Mouse (Mus musculus) cerebellum, adult 11 months (tissue): Measurements from ENCODE around the gene Pon1.

ENCODE experiments used
- DNase-seq: peaks from one replicate; pipeline ENCODE4 v3.0.0; 2022

The Pon1 gene

DNA sequence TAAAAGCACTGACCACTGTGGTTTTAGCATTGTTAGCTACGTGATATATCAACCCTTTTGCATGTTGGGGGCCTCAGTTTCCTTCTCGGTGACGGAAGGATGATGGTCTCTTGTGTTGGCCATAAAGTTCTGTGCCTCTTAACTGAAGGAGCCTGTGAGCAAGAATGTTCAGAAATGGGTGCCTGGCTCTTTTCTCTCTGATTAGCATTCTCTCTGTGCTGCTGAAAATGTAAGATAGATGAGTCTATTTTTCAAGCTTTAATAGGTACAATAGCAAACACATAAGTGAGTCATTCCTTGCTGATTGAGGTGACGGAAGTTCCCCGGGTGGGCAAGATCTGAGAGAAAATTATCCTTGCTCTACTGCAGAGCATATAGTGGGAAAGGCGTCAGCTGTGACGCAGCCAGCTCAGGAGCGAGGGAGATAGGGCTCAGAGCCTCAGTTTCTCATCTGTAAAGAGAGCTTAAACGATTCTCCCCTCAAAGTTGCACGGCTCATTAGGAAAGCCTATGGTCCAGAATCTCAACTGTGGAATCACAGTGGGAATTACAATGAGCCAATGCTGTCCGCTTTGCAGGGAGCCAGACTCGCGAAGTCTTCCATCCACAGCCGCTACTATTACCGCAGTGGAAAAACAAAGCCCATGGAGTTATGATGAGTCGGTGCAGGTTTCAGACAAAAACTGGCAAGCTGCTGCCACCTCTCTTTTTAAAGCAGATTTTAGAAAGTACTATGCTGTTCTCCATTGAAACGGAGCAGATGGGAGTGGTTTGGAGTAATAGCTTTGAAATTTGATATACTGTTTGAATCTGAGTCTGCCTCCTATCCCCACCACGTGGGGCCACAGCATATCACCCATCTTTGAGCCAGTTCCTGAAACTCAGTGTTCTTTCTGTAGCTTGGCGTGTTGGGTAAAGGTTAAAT is 15.5 kb downstream of the Pon1 start:
- no peak for DNase-seq

DNA sequence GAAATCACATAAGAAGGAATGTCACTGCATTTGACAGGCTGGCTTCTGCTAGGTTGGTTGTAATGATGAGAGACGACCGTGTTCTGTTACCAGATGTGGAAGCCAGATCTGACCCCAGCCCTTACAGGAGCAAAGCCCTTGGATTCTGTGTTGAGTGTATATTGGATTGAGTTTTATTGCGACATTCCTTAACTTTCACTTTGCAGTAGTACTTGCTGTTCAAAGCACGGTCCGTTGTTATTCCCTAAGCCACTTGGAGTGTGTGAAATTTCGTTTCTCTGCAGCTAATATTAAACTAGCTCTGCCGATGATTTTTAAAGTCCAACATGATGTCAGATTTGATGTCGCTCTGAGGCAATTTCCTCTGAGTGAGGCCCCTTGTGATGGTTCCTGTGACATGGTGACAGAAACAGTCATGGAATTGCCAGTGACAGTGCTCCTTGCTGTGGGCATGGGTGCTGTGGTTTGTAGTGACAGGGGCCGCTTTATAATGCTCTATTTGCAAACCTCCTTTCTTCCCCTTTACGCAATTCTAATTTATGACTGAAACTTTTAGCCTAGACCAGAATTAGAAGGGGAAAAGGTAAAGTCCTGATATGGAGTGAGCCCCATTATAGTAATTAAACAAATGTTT is 19.4 kb downstream of the Pon1 start:
- no peak for DNase-seq

DNA sequence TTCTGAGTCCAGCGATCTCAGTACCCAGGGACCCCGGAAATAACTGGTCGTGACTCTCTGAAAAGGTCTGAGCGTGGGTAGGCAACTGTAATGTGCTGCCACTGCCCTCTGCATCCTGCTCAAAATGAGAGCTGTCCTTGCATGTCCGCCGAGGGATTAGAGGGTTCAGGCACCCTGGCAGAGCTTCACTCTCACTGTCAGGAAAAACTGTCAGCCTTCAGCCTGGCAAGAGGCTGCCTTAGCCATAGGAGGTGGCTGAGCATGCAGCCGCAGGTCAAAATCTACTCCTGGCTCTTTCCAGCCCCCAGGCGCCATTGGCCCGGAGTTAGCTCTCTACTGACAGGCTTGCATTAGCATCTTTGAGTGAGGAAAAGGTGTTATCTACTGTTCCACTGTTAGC is 21.2 kb downstream of the Pon1 start:
- DNase-seq: no peak

DNA sequence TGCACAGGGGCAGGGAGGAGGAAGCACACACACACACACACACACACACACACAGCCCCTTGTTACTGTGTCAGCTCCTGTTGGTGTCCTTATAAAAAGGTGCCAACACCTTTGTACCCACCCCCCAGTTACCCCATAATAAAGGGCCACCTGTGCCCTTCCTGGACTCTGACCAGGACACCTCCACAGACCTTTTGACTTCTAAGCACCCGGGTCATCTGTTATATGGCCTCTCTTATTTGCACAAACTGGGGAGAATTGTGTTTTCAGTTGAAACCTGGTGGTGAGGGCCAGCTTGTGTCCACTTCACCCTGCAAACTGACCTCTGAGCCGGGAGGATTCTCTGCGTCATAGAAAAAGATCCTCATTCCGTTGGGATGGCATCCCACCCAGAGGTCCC is 22.3 kb downstream of the Pon1 start:
- DNase-seq: no peak

DNA sequence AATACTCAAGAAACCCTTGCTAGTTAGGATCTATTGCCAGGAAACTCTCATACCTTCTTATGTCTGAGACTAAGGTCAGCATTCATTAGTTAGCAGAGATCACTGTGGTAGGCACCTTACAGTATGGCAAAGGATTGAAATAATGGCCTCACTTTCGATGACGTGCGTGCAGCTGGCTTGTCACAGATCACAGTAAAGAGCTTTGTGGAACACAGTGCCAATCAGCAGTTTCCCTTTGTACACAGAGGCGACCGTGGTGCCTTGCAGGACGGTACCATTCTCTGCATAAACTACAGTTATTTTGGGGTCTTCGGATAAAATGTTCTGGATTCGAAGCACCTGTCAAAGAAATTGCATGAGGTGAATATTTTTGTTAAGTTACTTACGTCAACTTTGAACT is 25.6 kb downstream of the Pon1 start:
- DNase-seq: no peak

DNA sequence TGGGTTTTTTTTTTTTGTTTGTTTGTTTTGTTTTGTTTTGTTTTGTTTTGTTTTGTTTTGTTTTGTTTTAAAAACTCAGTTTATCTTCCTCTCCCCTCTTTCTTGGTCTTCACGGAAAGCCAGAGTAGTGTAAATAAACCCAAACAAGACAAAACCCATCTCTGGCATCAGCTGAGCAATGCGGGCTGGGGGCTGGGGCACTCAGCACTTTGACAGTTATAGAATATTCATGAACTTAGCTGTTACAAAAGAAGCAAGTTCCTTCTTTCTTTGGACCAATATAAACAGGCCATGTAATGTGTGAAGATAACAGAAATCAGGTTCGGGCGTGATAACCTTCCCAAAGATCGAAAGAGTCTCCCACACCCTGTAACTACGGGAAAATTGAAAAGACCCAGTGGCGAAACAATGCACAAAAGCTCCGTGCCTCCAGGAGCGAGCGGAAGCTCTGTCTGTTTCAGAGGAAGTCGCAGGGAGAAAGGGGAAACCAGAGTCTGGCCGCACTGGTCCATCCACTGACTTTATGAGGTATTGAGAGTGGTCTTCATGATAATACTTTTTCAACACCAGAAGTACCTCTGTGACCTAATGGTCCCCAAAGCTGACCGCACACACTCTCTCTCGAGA is 26.6 kb downstream of the Pon1 start:
- no peak for DNase-seq

DNA sequence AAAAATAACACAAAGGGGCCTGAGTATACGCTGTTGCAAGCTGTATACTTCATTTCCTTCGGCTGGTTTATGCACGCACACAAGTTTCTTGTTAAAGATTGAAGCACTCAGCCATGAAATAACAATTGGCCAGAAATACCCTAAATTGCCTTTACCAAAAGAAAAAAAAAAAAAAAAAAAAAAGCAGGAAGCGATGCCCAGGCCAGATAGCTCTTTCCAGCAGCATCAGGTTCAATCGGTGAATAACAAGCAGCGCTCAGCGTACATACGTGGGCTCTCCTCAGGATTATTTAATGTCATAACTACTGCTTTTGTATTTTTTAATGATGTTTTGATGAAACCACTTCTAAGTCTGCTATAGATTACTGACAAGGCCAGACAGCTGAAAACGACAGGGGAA is 28.9 kb downstream of the Pon1 start:
- DNase-seq: no peak

DNA sequence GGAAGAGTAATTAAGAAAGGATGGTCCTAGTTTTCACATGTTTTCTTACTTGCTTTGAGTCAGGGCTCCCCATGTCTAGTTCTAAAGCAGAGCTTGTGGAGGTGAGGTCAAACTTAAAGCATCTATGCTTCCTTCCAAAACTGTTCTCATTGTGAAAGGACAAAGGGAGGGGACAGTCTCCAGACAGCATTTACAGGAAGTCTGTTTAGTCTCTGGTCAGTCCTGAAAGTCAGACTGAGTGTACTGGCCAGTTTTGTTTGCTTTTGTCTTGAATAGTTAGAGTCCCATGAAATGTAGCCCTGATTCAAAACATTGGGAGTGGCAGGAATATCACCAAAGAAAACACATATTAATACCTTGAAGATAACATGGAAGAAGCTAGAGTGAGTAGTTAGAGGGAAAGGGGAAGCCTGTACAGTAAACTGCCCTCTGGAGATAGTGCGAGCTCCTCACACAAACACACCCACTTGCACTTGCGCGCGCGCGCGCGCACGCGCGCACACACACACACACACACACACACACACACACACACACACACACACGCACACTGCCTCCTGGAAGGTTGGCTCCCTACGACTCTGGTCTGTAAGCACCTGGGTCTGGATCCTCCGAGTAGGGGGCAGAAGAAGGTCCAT is 30.1 kb downstream of the Pon1 start:
- no peak for DNase-seq

DNA sequence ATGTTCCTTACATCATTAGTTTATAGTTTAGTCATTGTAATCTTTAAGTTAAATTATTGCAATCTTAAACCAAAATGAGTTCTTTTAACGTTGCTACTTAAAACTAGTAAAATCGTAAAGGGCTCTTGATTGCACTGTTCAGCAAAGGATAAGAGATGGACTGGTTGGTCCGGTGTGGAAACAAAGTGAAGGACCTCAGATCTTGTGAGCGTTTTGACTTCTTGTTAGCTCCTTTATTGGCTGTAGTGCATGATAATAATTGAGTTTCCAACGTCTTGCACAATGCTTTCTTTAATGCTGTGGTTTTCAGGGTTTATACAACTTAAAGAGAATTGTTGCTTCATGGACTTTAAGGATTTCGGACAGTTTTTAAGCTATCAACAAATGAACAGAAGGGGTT is 31.7 kb downstream of the Pon1 start:
- DNase-seq: no peak

DNA sequence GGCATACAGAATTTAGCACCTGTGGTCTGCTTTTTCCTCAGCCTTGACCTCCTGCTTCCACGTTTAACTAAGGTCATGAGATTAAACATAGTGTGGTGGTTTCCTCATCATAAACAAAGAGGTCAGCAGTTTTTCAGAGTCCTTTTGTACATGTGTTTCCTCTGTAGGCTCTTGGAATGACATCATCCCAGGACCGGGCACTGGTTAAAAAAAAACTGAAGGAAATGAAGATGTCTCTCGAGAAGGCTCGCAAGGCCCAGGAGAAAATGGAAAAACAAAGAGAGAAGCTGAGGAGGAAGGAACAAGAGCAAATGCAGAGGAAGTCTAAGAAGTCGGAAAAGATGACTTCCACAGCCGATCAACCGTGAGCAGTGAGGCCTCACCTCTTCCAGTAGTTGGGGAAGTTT is 34.4 kb downstream of the Pon1 start:
- DNase-seq: no peak

DNA sequence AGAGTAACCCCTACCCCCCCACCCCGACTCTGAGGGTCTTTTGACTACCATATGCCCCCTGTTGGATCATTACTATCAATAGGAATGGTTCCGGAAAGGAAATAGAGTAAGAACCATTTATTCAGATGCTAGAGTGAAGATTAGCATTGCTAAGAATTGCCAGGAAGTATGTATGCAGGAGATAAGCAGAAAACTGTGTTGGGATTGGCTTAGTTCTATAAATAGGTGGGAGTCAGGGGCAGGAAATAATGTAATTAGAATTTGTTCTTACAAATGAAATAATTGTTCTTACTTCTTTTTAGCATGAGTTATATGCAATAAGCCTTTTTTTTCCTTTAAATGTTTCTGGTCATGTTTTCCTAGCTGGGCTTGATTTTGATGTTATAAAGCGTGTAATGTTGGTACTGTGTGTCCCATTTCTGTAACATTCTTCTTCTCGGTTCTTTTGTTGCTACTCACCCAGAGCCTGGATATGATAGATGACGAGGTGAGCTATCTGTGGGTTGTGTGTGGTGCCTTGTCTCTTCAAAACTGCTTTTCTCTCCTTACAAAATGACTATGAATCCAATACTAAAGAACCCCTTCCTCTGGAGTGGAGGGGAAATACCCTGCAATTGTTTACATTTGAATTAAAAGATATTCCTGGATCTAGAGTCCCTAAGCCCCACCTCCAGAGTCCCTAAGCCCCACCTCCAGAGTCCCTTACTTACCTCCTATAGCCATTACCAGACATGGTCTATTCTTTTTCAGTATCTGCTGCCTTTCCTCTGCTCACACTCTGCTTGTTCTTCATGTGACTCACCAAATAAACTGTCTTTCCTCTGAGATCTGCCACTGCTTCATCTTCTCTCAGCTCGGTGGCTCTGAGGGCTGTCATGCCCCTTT is 37.0 kb downstream of the Pon1 start:
- no peak for DNase-seq

DNA sequence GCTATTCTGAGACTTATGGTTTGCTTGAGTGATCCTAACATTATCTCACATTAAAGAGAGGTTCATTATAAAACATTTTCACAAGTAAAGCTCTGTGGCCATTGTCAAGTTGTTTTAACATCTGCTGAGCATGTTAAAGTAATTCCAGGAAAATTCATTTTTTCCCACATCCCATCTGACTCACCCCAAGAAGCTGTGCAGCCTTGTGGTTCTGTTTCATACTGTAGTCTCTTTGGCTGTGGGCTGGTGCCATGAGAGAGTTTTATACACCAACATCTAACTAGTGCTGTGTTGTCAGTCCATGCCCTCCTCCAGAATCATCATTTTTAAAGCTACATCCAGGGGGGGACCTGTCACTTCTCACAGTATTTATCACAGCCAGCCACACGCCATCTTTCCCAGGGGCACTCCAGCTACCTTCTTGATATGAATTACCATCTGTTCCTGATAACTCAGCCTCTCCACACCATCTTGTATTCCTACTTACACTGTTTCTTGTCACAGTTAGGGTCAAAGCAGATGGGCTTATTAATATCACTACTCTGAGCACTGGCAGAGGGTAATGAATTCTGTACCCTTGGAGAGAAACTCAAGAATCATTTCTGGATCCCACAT is 38.3 kb downstream of the Pon1 start:
- DNase-seq: no peak

DNA sequence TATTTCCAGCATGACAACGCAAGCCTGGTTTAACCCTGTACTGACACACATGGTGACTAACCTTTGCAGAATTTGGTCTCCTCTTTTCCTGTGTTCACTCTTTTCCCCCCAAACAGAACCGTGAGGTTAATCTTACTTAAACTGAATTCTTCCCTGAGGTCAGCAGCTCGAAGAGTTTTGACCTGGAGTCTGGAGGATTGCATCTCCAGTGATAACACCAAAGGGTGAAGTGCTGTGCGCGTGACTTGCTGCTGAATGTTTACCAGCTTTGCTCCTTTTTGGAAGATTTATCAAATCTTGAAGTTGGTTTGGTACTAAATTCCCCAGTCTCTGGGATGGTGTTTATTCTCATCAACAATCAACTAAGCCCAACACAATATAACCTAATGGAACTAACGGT is 39.0 kb downstream of the Pon1 start:
- no peak for DNase-seq

DNA sequence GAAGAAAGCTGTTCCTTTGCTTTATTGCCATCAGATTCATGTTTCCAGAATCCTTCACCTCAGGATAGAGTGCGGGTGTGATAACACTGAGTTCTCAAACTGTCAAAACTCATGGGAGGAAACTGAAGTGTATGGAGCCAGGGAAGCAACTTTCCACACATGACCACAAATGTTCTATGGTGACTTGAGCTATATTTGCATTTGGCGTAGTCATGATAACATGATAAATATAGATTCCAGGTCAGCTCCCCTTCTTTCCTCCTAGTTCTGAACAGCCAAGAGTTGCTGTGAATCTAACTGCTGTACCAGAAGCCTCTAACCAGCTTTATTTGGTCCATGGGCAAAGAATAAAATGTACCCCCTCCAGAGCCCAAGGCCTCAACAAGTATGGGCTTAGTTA is 41.6 kb downstream of the Pon1 start:
- DNase-seq: no peak

DNA sequence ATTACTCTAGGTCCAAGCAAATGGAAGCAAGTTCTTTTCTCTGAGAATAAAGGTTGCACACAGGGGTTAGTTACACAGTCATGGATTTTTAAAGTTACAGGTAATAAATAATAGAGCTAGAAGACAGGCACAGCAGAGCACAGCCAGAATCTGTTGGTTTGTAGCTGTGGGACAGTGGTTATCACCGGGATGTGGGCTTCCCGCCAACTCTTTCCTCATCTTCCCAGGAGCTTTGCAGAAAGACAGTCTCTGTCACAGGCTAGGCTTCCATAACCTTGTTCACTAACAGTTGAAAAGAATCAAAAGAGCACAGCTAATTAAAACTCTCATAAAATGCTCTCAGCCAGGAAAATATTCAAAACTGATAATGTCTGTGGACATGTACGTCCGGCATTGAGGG is 42.6 kb downstream of the Pon1 start:
- DNase-seq: no peak

DNA sequence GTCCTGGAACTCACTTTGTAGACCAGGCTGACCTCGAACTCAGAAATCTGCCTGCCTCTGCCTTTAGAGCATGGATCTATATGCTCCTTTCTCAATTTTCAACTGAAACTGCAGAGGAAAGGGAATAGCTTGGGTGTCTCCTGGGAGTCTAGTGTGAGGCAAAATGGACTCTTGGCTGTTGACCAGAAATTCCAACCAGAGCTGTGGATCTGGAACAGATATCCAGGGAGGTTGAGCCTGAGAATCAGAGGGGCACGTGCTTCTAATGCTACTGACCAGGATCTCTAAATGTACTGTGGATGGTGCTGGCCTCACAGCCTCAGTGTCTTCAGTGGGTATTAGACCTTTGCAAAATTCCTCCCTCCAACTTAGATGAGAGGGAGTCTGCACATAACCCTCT is 43.8 kb downstream of the Pon1 start:
- no peak for DNase-seq

DNA sequence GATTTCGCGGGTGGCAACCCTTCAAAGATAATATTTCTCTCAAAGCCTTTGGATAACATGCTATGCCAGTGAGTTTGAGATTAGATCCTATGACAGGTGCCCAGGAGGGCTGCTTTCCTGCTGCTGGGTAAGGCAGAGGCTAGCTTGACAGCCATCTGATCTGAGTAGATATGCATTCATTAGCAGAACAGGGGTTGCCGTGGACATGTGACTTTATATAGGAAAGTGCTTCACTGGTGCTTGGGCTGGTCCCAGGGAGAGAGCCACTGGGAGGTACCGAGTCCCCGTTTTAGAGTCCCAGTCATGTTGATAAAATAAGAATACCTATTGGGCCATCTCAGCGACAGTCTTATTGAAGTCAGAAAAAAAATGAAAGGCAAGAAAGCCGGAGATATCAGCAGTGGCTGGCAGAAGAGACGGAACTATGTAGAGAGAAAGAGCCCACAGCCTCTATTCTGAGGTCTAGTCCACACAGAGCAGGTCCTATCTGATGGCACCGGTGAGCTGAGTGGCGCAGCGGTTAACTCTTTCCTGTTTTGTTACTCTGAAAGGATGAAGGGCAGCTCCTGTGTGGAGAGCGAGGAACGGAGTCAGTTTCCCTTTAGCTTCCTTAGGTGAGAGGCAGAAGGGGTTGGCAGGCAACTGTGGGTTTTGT is 46.1 kb downstream of the Pon1 start:
- DNase-seq: no peak

DNA sequence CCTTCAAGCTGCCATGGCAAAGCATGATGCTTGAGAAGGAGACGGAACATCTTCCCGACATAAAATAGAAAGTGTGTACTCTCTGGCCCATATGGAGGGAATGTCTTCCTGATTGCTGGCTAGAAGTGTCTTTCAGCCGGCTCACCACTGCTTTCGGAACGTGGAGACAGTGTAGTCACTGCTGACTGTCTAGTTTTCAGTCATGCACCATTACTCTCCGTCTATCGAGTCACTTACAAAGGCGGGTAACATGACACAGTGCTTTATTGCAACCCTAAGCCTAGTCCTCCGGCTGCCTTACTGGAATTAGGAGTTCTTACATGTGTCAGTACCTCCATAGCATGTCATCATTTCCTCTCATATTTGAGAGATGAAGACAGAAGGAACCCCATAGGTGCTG is 54.1 kb downstream of the Pon1 start:
- no peak for DNase-seq

DNA sequence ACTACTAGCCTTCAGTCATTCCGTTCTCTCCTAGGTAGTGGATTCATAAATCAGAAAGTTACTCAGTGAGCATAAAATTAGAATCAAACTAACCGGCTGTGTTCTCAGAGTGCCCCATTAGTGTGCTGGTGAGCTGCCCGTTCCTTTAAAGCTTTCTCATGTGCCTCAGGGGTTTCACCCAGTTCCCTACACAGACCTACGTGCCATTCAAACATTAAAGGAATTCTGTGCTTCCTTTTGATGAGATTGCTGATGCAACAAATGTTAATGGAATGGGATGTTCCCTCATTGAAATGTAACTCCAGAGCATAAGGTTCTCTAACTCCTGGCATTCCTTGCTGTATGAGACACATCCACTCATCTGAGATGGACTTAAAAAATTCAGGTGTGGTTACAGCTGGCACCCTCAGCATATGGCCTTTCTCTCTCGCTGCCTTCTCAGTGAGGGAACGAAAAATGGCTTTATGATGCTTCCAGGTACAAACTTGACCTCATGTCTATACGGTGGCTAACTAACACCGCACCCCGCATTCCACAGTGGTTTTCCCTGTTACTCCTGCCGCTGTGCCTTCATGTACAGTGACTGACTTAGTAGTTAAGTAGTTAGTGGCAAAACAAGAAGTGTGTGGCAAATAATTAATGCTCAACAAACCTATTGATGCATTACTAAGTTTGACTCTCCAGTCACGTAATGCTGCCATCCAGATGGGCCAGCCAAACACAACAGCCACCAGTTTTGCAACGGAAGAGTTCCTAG is 54.7 kb downstream of the Pon1 start:
- no peak for DNase-seq

DNA sequence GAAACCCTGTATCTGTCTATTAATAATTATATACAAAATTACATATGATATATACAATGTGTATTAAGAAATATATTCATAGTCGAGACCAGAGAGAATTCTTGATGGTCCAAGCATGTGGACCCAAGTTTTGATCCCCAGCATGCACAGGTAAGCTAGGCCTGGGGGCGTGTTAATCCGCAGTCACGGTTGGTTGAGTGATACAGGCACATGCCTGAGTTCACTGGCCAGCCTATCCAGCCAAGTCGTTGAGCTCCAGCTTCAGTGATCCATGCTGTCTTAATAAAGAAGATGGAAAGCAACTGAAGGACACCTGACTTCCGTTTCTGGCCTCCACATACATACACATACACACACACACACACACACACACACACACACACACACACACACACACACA is 57.7 kb downstream of the Pon1 start:
- no peak for DNase-seq

DNA sequence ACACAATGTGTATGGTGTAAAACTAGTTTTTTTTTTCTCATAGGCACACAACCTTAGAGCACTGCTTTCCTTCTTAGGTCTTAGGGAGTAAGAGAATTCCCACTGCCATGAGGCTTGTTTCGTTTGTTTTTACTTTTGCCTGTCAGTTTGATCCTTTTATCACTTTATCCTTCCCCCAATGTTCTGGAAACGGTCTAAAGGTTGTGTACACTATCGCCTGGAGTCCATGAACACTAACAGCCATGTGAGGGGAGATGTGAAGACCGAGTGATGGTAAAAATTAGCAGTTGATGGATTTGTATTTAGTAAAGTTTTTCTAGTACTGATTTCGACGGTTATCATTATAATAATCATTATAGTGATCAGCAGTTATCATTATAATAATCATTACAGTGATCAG is 58.8 kb downstream of the Pon1 start:
- no peak for DNase-seq
